Mouse (Mus musculus) spleen, postnatal 36 days (tissue): ENCODE data around the gene Crkl.

ENCODE experiments used
- DNase-seq, 2 experiments: peaks; one replicate each; pipeline ENCODE4 v3.0.0; 2022; ENCODE audit warnings: low spot score in 2 of 2, mixed read lengths in 1 of 2

The Crkl gene

DNA sequence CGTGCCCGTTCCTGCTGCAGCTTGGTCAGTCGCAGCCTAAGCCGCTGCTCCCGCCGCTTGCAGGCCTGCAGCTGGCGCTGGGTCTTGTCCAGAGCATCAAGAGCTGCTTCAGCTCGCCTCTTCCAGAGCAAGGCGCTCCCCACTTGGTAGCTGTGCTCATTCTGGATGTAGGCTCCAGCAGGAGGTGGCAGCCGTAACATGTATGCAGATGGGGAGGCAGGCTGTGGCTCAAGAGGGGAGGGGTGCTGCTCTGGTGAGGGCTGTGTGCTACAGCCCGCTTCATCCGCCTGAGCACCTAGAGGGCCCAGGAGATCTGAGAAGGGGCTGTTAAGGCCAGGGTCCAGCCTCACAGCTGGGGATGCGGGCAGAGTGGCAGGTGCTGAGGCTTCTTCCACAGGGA lies 76.5 kb downstream of the Crkl start:
- DNase-seq, result no peak

DNA sequence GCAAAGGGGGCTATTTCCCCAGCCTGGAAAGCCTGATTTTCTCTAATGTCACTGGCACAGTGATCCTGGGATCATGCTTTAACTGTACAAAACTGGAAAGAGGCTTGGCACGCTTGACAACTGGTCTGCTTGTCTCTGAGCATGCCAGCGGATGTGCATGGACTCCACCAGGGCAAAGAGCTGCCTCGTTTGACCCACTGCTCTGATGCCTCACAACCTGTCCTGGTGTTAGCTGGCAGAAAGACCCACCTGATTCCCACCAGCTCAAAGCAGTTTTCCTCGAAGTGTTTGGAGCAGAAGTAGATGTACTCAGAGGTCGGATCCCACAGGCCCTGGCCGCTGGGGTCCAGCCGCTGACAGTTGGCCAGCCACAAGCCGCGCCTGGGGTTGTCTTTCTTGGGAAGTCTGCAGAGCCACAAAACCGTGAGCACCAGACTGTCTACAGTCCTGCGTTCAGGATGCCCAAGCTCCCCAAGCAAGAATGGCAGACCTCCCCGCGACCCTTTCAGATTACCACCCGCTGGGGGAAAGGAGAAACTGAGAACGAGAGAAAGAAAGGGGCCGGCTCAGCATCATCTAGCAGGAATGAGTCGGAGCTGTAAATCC lies 78.3 kb downstream of the Crkl start:
- no peak for DNase-seq

DNA sequence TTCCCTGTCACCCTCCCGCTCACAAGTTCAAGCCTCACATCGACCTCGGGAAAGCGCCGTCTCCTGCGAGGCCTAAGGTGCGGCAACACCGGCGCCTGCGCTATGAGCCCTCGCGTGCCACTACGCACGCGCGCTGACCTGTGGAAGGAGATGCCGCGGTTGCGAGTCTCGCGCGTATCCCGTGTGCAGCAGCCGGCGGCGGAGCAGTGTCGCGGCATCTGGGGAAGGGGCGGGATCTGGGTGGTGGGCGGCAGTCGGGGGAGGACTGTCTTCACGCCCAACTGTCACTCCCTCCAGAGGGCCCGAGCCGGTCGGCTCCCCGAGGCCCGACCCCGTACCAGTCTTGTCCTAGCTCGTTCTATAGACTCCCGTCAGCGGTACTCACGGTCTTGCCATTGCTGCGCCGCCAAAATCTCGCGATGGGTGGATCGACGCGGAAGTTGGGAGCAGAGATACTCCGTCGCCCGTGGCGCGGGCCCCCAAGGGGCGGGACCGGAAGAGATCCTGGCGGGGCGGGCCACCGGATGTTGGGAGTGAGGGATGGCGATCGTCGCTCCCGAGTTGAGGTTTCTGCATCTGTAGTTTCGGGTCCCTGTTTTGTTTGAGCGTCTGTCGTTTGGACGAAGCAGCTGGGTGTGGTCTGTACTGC lies 79.0 kb downstream of the Crkl start, which contains the start of gene Thap7:
Gene Thap7, minus strand, starts transcription at position 497 of the 649 bp plus-strand sequence.
- DNase-seq, result peak; percentile 95 to 97

DNA sequence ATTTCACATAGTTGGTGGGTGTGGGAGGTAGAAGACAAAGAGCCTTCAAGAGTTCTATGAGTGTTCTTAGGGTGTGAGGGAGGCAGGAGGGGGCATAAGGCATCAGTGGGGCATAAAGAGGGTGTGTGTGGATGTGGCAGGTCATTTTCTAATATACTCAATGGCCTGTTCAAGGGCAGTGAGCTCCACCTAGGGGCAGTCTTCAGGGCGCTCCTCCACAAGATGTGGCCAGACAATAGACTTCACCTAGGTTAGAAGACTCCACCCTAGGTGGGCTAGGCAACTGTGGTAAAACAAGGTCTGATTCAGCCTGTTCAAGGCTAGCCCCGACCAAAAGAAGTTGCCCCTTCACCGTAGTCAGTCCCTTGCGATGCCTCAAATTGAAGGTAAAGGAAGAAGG lies 80.5 kb downstream of the Crkl start:
- DNase-seq, result peak; percentile 34 to 42

DNA sequence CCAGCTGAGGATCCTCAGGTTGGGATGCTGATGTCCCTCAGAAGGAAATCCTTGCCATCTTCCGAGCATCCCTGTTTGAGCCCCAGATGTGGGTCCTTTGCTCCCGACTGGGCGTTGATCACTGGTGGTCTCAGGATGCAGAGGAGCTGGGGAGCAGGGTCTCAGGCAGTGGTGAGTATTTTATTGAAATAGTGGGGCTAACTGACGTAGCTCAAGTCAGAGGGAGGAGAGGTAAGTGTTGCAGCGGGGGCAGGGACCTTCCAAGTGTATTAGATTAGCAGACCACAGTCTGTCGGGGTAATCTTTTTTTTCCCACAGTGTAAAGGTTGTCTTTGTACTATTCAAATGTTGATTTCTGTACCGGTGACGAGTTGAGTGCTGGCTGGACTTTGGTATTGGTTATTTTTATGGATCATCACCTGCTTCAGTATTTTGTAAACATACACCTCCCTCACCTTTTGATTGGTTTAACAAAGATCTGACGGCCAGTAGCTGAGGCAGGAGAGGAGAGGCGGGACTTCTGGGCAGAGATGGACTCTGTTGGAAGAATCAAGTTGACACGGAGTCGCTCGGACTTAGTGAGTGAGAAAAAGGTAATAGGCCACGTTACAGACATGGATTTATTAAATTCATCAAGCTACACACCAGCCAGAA lies 81.0 kb downstream of the Crkl start:
- DNase-seq, result no peak

DNA sequence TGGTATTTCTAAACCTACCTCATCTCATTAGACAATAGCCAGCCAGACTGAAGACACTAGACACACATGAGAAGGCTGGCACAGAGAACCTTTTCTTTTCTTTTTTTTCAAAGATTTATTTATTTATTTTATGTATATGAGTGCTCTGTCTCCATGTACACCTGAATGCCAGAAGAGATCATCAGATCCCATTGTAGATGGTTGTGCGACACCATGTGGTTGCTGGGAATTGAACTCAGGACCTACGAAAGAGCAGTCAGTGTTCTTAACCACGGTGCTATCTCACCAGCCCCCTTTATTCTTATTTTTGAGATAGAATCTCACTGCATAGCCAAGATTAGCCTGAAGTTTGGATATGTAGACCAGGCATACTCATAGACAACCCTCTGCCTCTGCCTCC lies 84.8 kb downstream of the Crkl start:
- no peak for DNase-seq
